ENCODE assay signal across 11 mouse cellular contexts in the genomic region with DNA sequence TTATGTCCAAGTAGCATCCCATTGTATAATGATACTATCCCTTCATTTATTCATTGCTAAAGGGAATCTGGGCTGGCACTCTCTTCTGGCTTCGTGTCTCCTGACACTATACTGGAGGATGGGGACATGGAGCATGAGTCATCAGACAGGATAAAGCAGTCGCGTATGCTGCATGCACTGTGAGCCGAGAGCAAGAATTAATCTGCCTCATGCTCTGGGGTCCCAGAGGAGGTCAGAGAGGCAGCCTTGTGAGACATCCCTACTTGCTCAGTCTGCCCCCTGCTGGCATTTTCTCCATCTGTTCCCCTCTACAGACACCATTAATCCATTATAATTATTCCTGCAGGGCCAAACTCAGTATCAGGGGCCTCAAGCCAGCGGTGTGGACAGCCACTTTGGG.
DNase-seq lines count a peak whose midpoint lies in the region; ATAC-seq and TF ChIP-seq lines count a peak whose summit lies in the region.
"Had no signal": no experiment of that assay in that cellular context is flagged by ENCODE, and none has a peak within 500 bp of the region (broad histone marks: within the 10 kb centered on the region; RNA-seq: fewer than 3 reads in every experiment).

No protein-coding gene starts in this region.

- ATAC-seq in heart, postnatal 0 days (ENCODE audit: insufficient read depth, low read depth) = peak; percentile 39; the same call in 1 of the 2 replicates
- no peak for ATAC-seq in liver, embryonic 14.5 days (ENCODE audit: insufficient read depth)
- ATAC-seq in liver, embryonic 11.5 days (replicated peaks; ENCODE audit: low FRiP score) = no peak
- no peak for ATAC-seq in forebrain, embryonic 11.5 days (replicated peaks; ENCODE audit: low FRiP score)
- ATAC-seq: liver, postnatal 0 days had no signal

- no peak overlapping the region for H3K27ac ChIP-seq in heart, postnatal 0 days (ENCODE audit: low read depth)
- H3K27ac ChIP-seq in liver, embryonic 14.5 days = no peak overlapping the region
- no peak overlapping the region for H3K27ac ChIP-seq in liver, embryonic 11.5 days (ENCODE audit: low read depth, low read length)
- H3K27ac ChIP-seq in forebrain, embryonic 11.5 days (ENCODE audit: low read depth, low read length) = no peak overlapping the region

- H3K27me3 ChIP-seq in heart, postnatal 0 days (ENCODE audit: control insufficient read depth, insufficient read depth, low read length) = 0 out of 2 replicates have a peak, but pooled peaks cover 3% of the 10 kb centered on the region
- H3K27me3 ChIP-seq in liver, embryonic 14.5 days (ENCODE audit: control insufficient read depth, insufficient read depth, low read length) = no peaks in the 10 kb centered on the region
- no peaks in the 10 kb centered on the region for H3K27me3 ChIP-seq in liver, embryonic 11.5 days (replicated peaks; ENCODE audit: control insufficient read depth, insufficient read depth, low read length)
- no peaks in the 10 kb centered on the region for H3K27me3 ChIP-seq in forebrain, embryonic 11.5 days (ENCODE audit: control insufficient read depth, insufficient read depth, low read length)

- TF ChIP-seq EP300 in heart, postnatal 0 days (IDR thresholded peaks at IDR 0.05; ENCODE audit: low read depth) = no peak
- TF ChIP-seq EP300 in liver, embryonic 14.5 days (IDR thresholded peaks at IDR 0.05; ENCODE audit: low read depth) = no peak

- no peaks in the 10 kb centered on the region for H3K9me3 ChIP-seq in heart, postnatal 0 days (replicated peaks; ENCODE audit: control insufficient read depth, low read length)
- H3K9me3 ChIP-seq in liver, embryonic 14.5 days (ENCODE audit: control insufficient read depth, low read length) = no peaks in the 10 kb centered on the region
- no peaks in the 10 kb centered on the region for H3K9me3 ChIP-seq in liver, embryonic 11.5 days (ENCODE audit: control insufficient read depth, low read length)
- no peaks in the 10 kb centered on the region for H3K9me3 ChIP-seq in forebrain, embryonic 11.5 days (ENCODE audit: control insufficient read depth, low read length)

- TF ChIP-seq CTCF in heart, postnatal 0 days (IDR thresholded peaks at IDR 0.05; ENCODE audit: low read depth) = no peak
- TF ChIP-seq CTCF in liver, embryonic 14.5 days (IDR thresholded peaks at IDR 0.05; ENCODE audit: low read depth) = 0 out of 2 replicates have a peak, but pooled peaks have one; percentile 22

- H3K4me3 ChIP-seq in heart, postnatal 0 days (ENCODE audit: low read depth, low read length) = no peak overlapping the region
- no peak overlapping the region for H3K4me3 ChIP-seq in liver, embryonic 14.5 days (ENCODE audit: insufficient read depth in 1 of 2, low read depth in 2 of 2, low read length in 2 of 2)
- no peak overlapping the region for H3K4me3 ChIP-seq in liver, embryonic 11.5 days (ENCODE audit: low read depth, low read length)
- H3K4me3 ChIP-seq in forebrain, embryonic 11.5 days (ENCODE audit: low read depth, low read length) = no peak overlapping the region

- H3K36me3 ChIP-seq in heart, postnatal 0 days (replicated peaks; ENCODE audit: control insufficient read depth, insufficient read depth, low read length) = no peaks in the 10 kb centered on the region
- H3K36me3 ChIP-seq in liver, embryonic 14.5 days (replicated peaks; ENCODE audit: control insufficient read depth, insufficient read depth, low read depth) = no peaks in the 10 kb centered on the region
- H3K36me3 ChIP-seq in liver, embryonic 11.5 days (ENCODE audit: control insufficient read depth, insufficient read depth, low read length) = no peaks in the 10 kb centered on the region
- no peaks in the 10 kb centered on the region for H3K36me3 ChIP-seq in forebrain, embryonic 11.5 days (ENCODE audit: control insufficient read depth, insufficient read depth, low read length)

- H3K9ac ChIP-seq in heart, postnatal 0 days (replicated peaks; ENCODE audit: low read depth, low read length) = no peak overlapping the region
- no peak overlapping the region for H3K9ac ChIP-seq in liver, embryonic 14.5 days (replicated peaks)
- no peak overlapping the region for H3K9ac ChIP-seq in liver, embryonic 11.5 days (ENCODE audit: low read depth, low read length)
- no peak overlapping the region for H3K9ac ChIP-seq in forebrain, embryonic 11.5 days (ENCODE audit: low read length)
- H3K9ac ChIP-seq: liver, postnatal 0 days had no signal

- H3K4me1 ChIP-seq in heart, postnatal 0 days (ENCODE audit: control insufficient read depth, insufficient read depth) = no peaks in the 10 kb centered on the region
- H3K4me1 ChIP-seq in liver, embryonic 14.5 days (replicated peaks; ENCODE audit: control insufficient read depth in 2 of 2, insufficient read depth in 2 of 2, low read length in 1 of 2) = peaks cover 0 to 2% of the 10 kb centered on the region in 2 experiments; a peak in 1 of 4 replicates
- H3K4me1 ChIP-seq in liver, embryonic 11.5 days (replicated peaks; ENCODE audit: control insufficient read depth, insufficient read depth, low read length) = no peaks in the 10 kb centered on the region
- H3K4me1 ChIP-seq in forebrain, embryonic 11.5 days (replicated peaks; ENCODE audit: control insufficient read depth, insufficient read depth, low read length) = no peaks in the 10 kb centered on the region

- no peak overlapping the region for H3K4me2 ChIP-seq in heart, postnatal 0 days (ENCODE audit: low read depth, low read length)
- no peak overlapping the region for H3K4me2 ChIP-seq in liver, embryonic 14.5 days (ENCODE audit: low read depth)
- no peak overlapping the region for H3K4me2 ChIP-seq in liver, embryonic 11.5 days
- H3K4me2 ChIP-seq in forebrain, embryonic 11.5 days (ENCODE audit: low read depth, low read length, severe bottlenecking) = no peak overlapping the region

- 29% methylated on average over 5 of the region's 5 CpGs for WGBS in heart, postnatal 0 days
- WGBS in liver, embryonic 14.5 days (ENCODE audit: insufficient replicate concordance) = 50% methylated on average over 5 of the region's 5 CpGs
- 59% methylated on average over 5 of the region's 5 CpGs for WGBS in liver, embryonic 11.5 days
- WGBS in forebrain, embryonic 11.5 days = 63% methylated on average over 5 of the region's 5 CpGs

- no peak for DNase-seq in heart, postnatal 0 days (ENCODE audit: low spot score)
- no peak for DNase-seq in heart, adult 8-10 months (ENCODE audit: low spot score)
- no peak for DNase-seq in liver, embryonic 14.5 days (ENCODE audit: low read depth in 3 of 3, low spot score in 3 of 3)
- DNase-seq in liver, embryonic 11.5 days (ENCODE audit: low spot score) = no peak
- DNase-seq in ES-CJ7 (ENCODE audit: low read depth, low spot score) = peak; percentile 27
- peak; percentile 38 for DNase-seq in embryo, embryonic 10.5 days (ENCODE audit: low spot score)
- no peak for DNase-seq in forebrain, embryonic 11.5 days (ENCODE audit: low spot score)
- no peak for DNase-seq in layer of hippocampus, adult 11-12 months (ENCODE audit: low spot score)
- DNase-seq: gastrocnemius, postnatal 25 days; heart, postnatal 36 days; liver, postnatal 0 days had no signal

Comparison
In these comparisons a context has a peak if more than half of its experiments do, and no peak if none do; other contexts are left out.
1. DNase-seq: peak in ES-CJ7 (single experiment) and embryo, embryonic 10.5 days (single experiment); none in heart, postnatal 0 days (single experiment), heart, adult 8-10 months (single experiment), liver, embryonic 14.5 days (0 of 3), liver, embryonic 11.5 days (single experiment), forebrain, embryonic 11.5 days (single experiment) and layer of hippocampus, adult 11-12 months (single experiment).